Mouse (Mus musculus): ENCODE measurements at regions not wholly inside any gene's neighbourhood (a gene's known extent, or its start where the extent isn't known, plus 50 kb on each side); places are given as distances from the start of the nearest gene placed in this dataset.

- TF ChIP-seq POLR2A (IDR thresholded peaks at IDR 0.05; ENCODE audit: low read depth, low read length) (no peak), CTCF (IDR thresholded peaks at IDR 0.05; ENCODE audit: borderline replicate concordance, insufficient read depth, low read length) (no peak)
These were observed 245.7 kb upstream of the Id4 start for GRCm38 (mm10) chr13:48015296-48015695.
